Mouse (Mus musculus): ENCODE measurements around the gene Sorl1.

The Sorl1 gene

DNA sequence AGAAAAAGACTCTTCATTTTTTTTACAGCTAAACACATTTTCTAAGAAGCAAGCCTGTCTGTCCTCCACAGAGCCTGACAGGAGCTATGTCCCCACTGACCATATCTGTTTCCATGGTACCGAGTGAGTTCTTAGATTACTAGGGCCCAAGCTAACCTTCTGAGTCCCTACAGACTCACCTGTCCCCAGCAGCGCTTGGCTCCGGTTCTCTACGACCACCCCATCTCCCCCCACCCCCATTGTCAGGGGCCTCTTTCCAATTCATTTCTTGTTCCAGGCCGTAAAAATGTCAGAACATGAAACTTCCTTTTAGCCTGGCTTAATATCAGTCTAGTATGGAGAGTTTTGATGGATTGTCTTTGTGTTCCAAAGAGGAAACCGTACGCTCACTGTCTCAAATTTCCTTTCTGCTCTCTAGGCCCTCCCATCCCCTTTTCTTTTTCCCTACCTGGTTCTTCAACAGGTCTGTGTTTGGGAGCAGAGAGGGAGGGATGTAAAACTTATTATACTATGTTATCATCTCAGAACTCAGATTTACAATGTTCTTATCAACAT is 171.4 kb downstream of the Sorl1 start:
- DNase-seq (ENCODE audit: low spot score): no peak

DNA sequence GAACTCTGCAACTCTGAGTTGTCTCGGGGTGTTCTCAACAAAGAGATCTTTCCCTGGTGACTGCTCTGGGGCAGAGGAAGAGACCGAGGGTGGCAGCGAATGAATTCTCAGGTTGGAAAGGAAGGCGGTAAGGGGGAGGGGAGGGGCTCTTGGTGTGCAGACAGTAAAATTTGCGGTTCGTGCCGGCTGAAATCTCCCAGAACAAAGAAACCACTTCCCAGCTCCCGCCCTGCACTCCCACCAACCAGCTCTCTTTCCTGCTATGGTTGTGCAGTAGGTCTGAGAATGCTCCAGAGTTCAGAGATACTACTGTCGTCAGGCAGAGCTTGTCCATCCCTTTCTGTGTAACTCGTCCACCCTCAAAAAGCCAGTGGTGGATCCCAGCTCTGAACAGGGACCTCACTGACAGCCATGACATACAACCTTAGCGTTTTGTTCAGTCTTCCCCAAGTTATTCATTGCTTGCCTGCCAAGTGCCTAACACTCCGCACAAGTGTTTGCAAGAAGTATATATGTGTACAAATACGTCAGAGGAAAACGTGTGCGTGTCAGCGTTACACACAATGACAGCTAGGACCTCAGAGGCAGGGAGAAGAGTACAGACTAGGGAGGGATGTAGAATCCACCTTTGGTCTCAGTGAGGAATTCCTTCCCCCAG is 172.5 kb downstream of the Sorl1 start:
- peak; percentile 26 for DNase-seq (ENCODE audit: low spot score)

DNA sequence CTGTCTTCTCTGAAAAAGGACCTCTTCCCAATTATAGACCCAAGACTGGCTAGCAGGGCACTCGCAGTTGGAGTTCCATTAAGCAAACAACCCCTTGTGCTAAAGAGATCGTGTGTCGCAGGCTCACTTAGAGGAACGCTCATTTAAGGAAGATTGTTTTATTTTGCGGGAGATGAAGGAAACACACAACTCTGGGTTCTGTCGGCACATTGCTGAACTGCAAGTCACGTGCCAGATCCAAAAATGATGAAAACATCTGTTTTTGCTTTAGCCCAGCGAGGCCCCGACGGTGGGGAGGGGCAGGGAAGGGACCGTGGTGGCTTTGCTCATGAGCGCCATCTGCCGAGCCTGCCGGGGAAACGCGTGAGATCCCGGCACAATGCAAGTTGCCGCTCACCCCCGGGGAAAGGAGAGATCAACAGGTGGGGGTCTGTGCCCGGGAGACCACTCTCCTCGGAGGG is 173.1 kb downstream of the Sorl1 start:
- peak; percentile 92 for DNase-seq (ENCODE audit: low spot score)

- peak; percentile 91 for DNase-seq (ENCODE audit: low spot score)
Measured at GRCm38 (mm10) chr9:41950109-41950990, 173.7 kb downstream of the Sorl1 start.

DNA sequence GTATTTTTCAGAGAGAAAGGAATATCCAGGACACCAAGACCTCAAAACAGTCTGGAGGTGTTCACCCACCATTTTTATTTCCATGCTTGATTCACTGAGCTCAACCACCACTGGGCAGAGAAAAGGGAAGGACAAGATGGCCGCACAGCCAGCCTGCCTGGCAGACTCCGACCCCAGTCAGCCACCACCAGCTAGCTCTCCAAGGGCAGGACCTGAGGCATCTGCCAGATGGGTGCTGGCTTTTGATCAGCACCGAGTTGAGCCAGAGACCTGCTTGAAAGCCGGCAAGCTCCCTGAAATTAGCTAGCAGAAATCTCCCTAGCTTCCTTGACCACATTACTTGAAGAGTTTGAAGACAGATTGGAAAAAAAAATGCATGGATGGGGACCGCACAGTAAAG is 174.6 kb downstream of the Sorl1 start:
- no peak for DNase-seq (ENCODE audit: low spot score)

- no peak for DNase-seq (ENCODE audit: low spot score)
Measured at GRCm38 (mm10) chr9:41944964-41945363, 179.1 kb downstream of the Sorl1 start.

DNA sequence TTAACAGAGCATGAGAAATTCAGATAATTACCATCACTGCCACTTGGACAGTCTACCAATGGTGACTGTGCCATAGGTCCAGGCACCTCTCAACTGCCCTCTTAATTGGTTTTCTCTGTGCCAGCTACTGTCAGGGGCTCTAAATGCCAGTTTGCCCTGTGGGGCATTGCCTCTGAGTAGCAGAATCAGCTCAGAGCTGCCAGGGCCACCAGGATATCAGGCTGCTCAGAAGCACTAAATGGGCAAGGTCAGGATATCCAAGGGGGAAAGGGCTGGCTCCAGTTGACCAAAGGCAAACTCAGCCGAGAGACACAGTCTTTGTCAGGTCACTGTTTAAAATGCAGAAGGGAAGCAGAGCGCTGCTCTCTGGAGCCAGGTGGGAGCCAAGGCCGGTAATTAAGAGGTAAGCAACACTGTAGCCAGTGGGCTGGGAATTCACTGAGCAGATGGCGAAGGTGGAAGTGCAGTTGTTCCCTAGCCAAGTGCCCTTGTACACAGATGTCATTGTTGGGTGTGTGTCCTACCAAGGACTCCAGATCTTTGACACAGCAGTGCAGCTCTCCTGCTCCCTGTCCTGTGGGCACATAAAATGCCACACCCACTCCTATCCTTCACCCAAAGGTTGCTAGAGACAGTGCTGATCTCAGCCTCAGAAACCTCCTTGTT is 181.0 kb downstream of the Sorl1 start:
- DNase-seq (ENCODE audit: low spot score): no peak

GRCm38 (mm10) chr9:41940311-41940853 is 183.7 kb downstream of the Sorl1 start:
- DNase-seq (ENCODE audit: low spot score): no peak

- no peak for DNase-seq (ENCODE audit: low spot score)
Measured at GRCm38 (mm10) chr9:41938449-41938848, 185.6 kb downstream of the Sorl1 start.

- no peak for DNase-seq (ENCODE audit: low spot score)
Measured at GRCm38 (mm10) chr9:41937967-41938348, 186.1 kb downstream of the Sorl1 start.

- no peak for DNase-seq (ENCODE audit: low spot score)
Measured at GRCm38 (mm10) chr9:41937341-41937966, 186.6 kb downstream of the Sorl1 start.

DNA sequence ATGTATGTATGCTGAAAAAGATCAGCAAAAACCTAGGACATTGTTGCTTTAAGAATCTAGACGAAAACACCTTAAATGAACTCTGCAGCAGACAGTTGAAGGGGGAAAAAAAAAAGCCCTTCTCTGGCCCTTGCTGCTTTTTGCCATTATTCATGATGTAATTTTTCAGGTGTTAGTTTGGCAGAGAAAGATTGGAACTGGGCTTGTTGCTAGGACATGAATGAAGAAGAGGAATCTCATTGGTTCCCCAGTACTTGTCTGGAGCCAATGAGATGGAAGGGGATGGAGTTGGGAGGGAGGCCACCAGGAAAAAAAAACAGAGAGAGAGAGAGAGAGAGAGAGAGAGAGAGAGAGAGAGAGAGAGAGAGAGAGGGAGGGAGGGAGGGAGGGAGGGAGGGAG is 187.5 kb downstream of the Sorl1 start:
- no peak for DNase-seq (ENCODE audit: low spot score)

GRCm38 (mm10) chr9:41935979-41936378 is 188.1 kb downstream of the Sorl1 start:
- DNase-seq (ENCODE audit: low spot score): no peak

- peak; percentile 45 for DNase-seq (ENCODE audit: low spot score)
Measured at GRCm38 (mm10) chr9:41935373-41935971, 188.6 kb downstream of the Sorl1 start.

GRCm38 (mm10) chr9:41934848-41935372 is 189.2 kb downstream of the Sorl1 start:
- no peak for DNase-seq (ENCODE audit: low spot score)

DNA sequence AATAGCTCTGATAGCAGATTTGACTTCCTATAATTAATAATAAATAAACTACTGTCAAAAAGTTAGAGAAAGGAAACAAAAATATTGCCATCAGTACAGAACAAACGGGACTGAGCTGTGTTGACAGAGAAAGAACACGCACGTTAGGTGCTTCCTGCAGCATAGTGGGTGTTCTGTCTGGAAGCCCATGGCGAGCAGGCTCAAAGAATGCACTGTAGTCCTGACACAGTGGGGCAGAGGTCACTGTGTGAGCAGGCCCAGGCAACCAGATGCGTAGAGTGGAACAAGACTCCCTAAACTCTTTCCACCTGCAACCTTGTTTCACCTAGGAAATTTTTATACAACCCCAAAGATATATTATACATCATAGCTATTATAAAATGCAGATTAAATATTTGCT is 194.1 kb downstream of the Sorl1 start:
- no peak for DNase-seq (ENCODE audit: low spot score)

GRCm38 (mm10) chr9:41925721-41926120 is 198.4 kb downstream of the Sorl1 start:
- no peak for DNase-seq (ENCODE audit: low spot score)

GRCm38 (mm10) chr9:41924140-41924539 is 200.0 kb downstream of the Sorl1 start:
- DNase-seq (ENCODE audit: low spot score): no peak

- no peak for DNase-seq (ENCODE audit: low spot score)
Measured at GRCm38 (mm10) chr9:41922416-41922815, 201.7 kb downstream of the Sorl1 start.

DNA sequence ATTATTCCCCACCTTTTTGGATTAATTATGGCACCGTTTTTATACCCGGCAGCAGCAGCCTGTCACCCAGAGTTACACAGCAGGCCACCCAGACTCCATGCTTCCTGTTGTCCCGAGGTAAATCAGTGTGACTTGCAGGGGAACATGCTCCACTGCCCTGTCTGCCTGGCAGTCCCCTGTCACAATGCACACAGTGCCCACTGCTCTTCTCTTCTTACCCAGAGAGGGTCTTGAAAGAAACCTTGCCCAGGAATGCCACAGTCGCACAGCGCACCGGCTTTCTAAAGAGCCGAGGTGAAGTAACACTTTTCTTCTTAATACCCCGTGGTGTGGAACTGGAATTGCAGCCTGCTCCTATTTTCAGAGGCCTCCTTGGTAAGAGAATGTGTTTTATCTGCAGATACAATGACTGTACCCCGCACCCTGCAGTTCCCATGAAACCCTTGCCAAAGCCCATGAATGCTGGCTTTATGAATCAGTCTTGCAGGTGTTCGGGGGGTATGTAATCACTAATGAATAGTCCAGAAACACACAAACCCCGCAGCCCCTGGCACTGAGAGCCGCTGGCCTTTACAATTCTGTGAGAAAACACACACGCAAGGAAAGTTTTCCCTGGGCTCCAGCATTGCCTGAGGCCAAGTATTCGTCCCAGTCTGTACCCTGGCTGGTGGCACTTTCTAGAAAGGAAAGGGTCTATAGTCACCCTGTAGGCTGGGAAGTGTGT is 205.3 kb downstream of the Sorl1 start:
- no peak for DNase-seq (ENCODE audit: low spot score)
